Mouse (Mus musculus) limb, embryonic 11.5 days (tissue): ENCODE data around the gene Ldlr. TPM values are rescaled to one million over a fixed set of nuclear protein-coding genes. Genes with fewer than 3 reads are reported as not detected.

Source experiments
- ATAC-seq: fragments of 200-750 bp; cut with Nextera tagmentation; 2 replicates; pipeline ENCODE4 v1.8.0; 2017; ENCODE audit warnings: low read depth; ENCODE audit not compliant: insufficient number of reproducible peaks, low FRiP score, low TSS enrichment
- DNase-seq: peaks from one replicate; pipeline ENCODE4 v3.0.0-alpha.2; 2015; ENCODE audit warnings: low spot score
- H3K27ac ChIP-seq: fragments of 300-500 bp; sonication (generic); replicated peaks from 2 replicates; pipeline ENCODE4 v1.5.1; 2014; ENCODE audit warnings: low read depth, mild to moderate bottlenecking, low read length
- H3K27me3 ChIP-seq: fragments of 300-500 bp; sonication (generic); 2 replicates; pipeline ENCODE4 v1.6.1; 2014; ENCODE audit warnings: mild to moderate bottlenecking, low read length, mixed read lengths; ENCODE audit not compliant: control insufficient read depth, insufficient read depth
- H3K36me3 ChIP-seq: fragments of 300-500 bp; sonication (generic); 2 replicates; pipeline ENCODE4 v1.6.1; 2014; ENCODE audit warnings: mild to moderate bottlenecking, low read length, moderate library complexity, mixed read lengths; ENCODE audit not compliant: control insufficient read depth, insufficient read depth
- H3K4me1 ChIP-seq: fragments of 300-500 bp; sonication (generic); 2 replicates; pipeline ENCODE4 v1.6.1; 2014; ENCODE audit warnings: low read length, mixed read lengths; ENCODE audit not compliant: control insufficient read depth, insufficient read depth
- H3K4me2 ChIP-seq: fragments of 300-500 bp; sonication (generic); 2 replicates; pipeline ENCODE4 v1.6.1; 2014; ENCODE audit warnings: low read depth, mild to moderate bottlenecking, moderate library complexity; ENCODE audit not compliant: severe bottlenecking
- H3K4me3 ChIP-seq: fragments of 300-500 bp; sonication (generic); 2 replicates; pipeline ENCODE4 v1.5.1; 2014; ENCODE audit warnings: low read depth, low read length
- H3K9ac ChIP-seq: fragments of 300-500 bp; sonication (generic); 2 replicates; pipeline ENCODE4 v1.6.1; 2014; ENCODE audit warnings: mild to moderate bottlenecking, low read length
- H3K9me3 ChIP-seq: fragments of 300-500 bp; sonication (generic); 2 replicates; pipeline ENCODE4 v1.6.1; 2016; ENCODE audit warnings: low read length; ENCODE audit not compliant: control insufficient read depth
- WGBS: fragments of 180-500 bp; shearing (Covaris S2); extraction: QIAGEN DNeasy Blood & Tissue Kit; methylation state at CpG from one replicate; pipeline ENCODE4 v1.1.7; 2014; 5-methylcytosine and 5-hydroxymethylcytosine counted together
- polyA plus RNA-seq: library from polyadenylated mRNA; unstranded; fragments of >200 nt; fragmentation: Nextera tagmentation; extraction: Ambion mirVana; gene quantifications from 2 replicates; pipeline ENCODE4 v1.2.1, GENCODE M21; 2014

Ldlr gene
- polyA plus RNA-seq = 15.2 and 23.2 TPM in 2 replicates

- peaks cover 5% of the 10 kb centered on the region for H3K4me1 ChIP-seq
- peak within 1 kb of the TSS; percentile 79 for H3K4me3 ChIP-seq
- H3K27me3 ChIP-seq = no peaks in the 10 kb centered on the region
- peak within 1 kb of the TSS; percentile 89 for H3K27ac ChIP-seq
- H3K9ac ChIP-seq = peak within 1 kb of the TSS; percentile 74
- no peaks in the 10 kb centered on the region for H3K9me3 ChIP-seq
- 0% methylated on average over 47 of the region's 47 CpGs for WGBS
- DNase-seq (peak; percentile 90), ATAC-seq (peak; percentile 73)
- peak within 1 kb of the TSS; percentile 66 for H3K4me2 ChIP-seq
- 0 out of 2 replicates have a peak, but pooled peaks cover 2% of the 10 kb centered on the region for H3K36me3 ChIP-seq
These were observed at the start of gene Ldlr for GRCm38 (mm10) chr9:21723377-21724146. Gene Ldlr (plus strand): TSS chr9:21723483.

DNA sequence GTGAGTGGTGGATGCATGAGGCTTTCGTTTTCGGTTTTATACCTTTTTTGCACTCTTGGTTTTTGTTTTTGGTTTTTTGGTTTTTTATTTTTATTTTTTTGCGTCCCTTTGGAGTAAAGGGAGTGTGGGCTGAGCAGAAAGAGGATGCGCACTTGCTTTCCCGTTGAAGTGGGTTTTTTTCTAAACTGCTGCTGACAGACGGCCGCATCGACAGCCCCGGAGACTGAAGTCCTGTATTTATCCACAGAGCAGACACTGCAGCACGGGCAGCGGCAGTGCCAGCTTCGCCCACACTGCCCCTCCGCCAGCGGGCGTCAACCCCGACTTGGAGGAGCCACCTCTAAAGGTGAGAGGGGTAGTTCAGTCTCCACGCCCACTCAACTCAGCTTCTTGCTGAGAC is 45.6 kb upstream of the Ldlr start:
- peaks cover 45% of the 10 kb centered on the region for H3K36me3 ChIP-seq

GRCm38 (mm10) chr9:21680448-21680847 is 42.8 kb upstream of the Ldlr start:
- WGBS = 94% methylated on average over 4 of the region's 4 CpGs
- Histone ChIP-seq H3K9ac (no peak overlapping the region), H3K27me3 (no peaks in the 10 kb centered on the region), H3K4me3 (no peak overlapping the region), H3K36me3 (peaks cover 46% of the 10 kb centered on the region), H3K27ac (no peak overlapping the region), H3K4me2 (no peak overlapping the region), H3K4me1 (no peaks in the 10 kb centered on the region), H3K9me3 (no peaks in the 10 kb centered on the region)
- ATAC-seq = no peak
- DNase-seq = no peak

More for the DNA sequence above, 45.6 kb upstream of the Ldlr start:
- WGBS = 96% methylated on average over 17 of the region's 17 CpGs
- no peaks in the 10 kb centered on the region for H3K4me1 ChIP-seq
- H3K27me3 ChIP-seq = no peaks in the 10 kb centered on the region
- H3K4me2 ChIP-seq = no peak overlapping the region
- ATAC-seq (no peak), DNase-seq (no peak)
- no peak overlapping the region for H3K4me3 ChIP-seq
- no peak overlapping the region for H3K9ac ChIP-seq
- H3K9me3 ChIP-seq = no peaks in the 10 kb centered on the region
- H3K27ac ChIP-seq = no peak overlapping the region

DNA sequence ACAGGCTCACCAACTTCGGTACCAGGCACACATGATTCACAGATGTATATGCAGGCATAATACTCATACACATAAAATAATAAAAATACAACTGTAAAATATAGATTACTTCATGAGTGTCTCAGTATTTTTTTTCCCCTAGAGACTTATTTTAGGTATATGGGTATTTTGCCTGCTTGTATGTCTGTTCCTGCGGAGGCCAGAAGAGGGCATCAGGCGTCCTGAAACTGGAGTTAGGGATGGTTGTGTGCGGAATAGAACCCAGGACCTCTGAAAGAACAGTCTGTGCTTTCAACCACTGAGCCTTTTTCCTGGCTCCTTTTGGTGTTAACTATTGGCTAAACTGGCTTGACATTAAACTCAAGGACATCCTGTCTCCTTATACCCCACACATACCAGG is 40.5 kb upstream of the Ldlr start:
- DNase-seq = no peak
- H3K4me3 ChIP-seq = no peak overlapping the region
- WGBS = 85% methylated on average over 4 of the region's 4 CpGs

GRCm38 (mm10) chr9:21683897-21684296 is 39.4 kb upstream of the Ldlr start:
- no peak overlapping the region for H3K4me2 ChIP-seq
- no peak for ATAC-seq
- no peaks in the 10 kb centered on the region for H3K9me3 ChIP-seq
- no peak overlapping the region for H3K4me3 ChIP-seq
- H3K4me1 ChIP-seq = no peaks in the 10 kb centered on the region
- H3K9ac ChIP-seq = no peak overlapping the region
- no peak for DNase-seq
- H3K36me3 ChIP-seq = peaks cover 47% of the 10 kb centered on the region
- 91% methylated on average over 3 of the region's 3 CpGs for WGBS
- H3K27ac ChIP-seq = no peak overlapping the region
- no peaks in the 10 kb centered on the region for H3K27me3 ChIP-seq

More for the DNA sequence above, 40.5 kb upstream of the Ldlr start:
- Histone ChIP-seq H3K9me3 (no peaks in the 10 kb centered on the region), H3K4me1 (no peaks in the 10 kb centered on the region), H3K36me3 (peaks cover 50% of the 10 kb centered on the region), H3K4me2 (no peak overlapping the region), H3K27me3 (no peaks in the 10 kb centered on the region), H3K9ac (no peak overlapping the region), H3K27ac (no peak overlapping the region)
- no peak for ATAC-seq

GRCm38 (mm10) chr9:21688554-21688953 is 34.7 kb upstream of the Ldlr start:
- H3K9me3 ChIP-seq = no peaks in the 10 kb centered on the region
- H3K9ac ChIP-seq = no peak overlapping the region
- H3K27me3 ChIP-seq = no peaks in the 10 kb centered on the region
- no peak overlapping the region for H3K27ac ChIP-seq
- 95% methylated on average over 7 of the region's 7 CpGs for WGBS
- ATAC-seq (no peak), DNase-seq (no peak)
- no peak overlapping the region for H3K4me2 ChIP-seq
- H3K36me3 ChIP-seq = peaks cover 47% of the 10 kb centered on the region
- H3K4me1 ChIP-seq = no peaks in the 10 kb centered on the region
- H3K4me3 ChIP-seq = no peak overlapping the region

GRCm38 (mm10) chr9:21690031-21690430 is 33.3 kb upstream of the Ldlr start:
- Histone ChIP-seq H3K9ac (no peak overlapping the region), H3K36me3 (peaks cover 42% of the 10 kb centered on the region), H3K9me3 (no peaks in the 10 kb centered on the region), H3K4me1 (no peaks in the 10 kb centered on the region), H3K27me3 (no peaks in the 10 kb centered on the region), H3K27ac (no peak overlapping the region), H3K4me3 (no peak overlapping the region), H3K4me2 (no peak overlapping the region)
- DNase-seq (no peak), ATAC-seq (no peak)
- 94% methylated on average over 3 of the region's 3 CpGs for WGBS

DNA sequence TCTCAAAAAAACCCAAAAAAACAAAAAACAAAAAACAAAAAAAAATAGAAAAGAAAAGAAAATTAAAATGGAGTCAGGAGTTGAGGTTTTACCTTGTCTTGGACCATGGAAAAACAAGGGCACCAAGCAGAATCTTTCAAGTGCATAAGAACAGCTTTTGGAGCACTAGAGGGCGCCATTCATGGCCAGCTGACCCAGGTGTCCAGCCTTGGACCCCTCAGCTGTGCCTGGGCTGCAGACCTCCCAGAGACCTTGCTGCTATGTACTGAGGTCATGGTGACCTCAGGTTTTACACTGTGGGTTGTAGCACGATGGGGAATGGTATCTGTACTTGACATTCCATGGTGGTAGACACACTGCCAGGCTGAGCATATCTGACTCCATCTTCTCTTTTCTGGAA is 31.4 kb upstream of the Ldlr start:
- Histone ChIP-seq H3K4me1 (no peaks in the 10 kb centered on the region), H3K9me3 (no peaks in the 10 kb centered on the region), H3K9ac (no peak overlapping the region), H3K4me3 (no peak overlapping the region), H3K4me2 (no peak overlapping the region), H3K36me3 (peaks cover 36% of the 10 kb centered on the region), H3K27me3 (no peaks in the 10 kb centered on the region), H3K27ac (no peak overlapping the region)
- WGBS = 59% methylated on average over 2 of the region's 2 CpGs
- ATAC-seq (no peak), DNase-seq (peak; percentile 64)
